Mouse (Mus musculus) small intestine, adult 2 months (tissue): Measurements from ENCODE around the gene Marveld2.

ENCODE experiments used
- CTCF ChIP-seq: fragments of 200-500 bp; IDR thresholded peaks from 2 replicates; pipeline ENCODE4 v1.5.1; 2012; ENCODE audit warnings: low read depth, mild to moderate bottlenecking, control low read depth, inconsistent platforms, low read length, moderate library complexity, mixed read lengths; ENCODE audit not compliant: insufficient replicate concordance, insufficient read length; ENCODE audit errors: extremely low read depth
- POLR2A ChIP-seq: fragments of 200-500 bp; IDR thresholded peaks from 2 replicates; pipeline ENCODE4 v1.6.1; 2012; ENCODE audit warnings: low read depth, mild to moderate bottlenecking, control low read depth, inconsistent platforms, low read length, moderate library complexity

DNA sequence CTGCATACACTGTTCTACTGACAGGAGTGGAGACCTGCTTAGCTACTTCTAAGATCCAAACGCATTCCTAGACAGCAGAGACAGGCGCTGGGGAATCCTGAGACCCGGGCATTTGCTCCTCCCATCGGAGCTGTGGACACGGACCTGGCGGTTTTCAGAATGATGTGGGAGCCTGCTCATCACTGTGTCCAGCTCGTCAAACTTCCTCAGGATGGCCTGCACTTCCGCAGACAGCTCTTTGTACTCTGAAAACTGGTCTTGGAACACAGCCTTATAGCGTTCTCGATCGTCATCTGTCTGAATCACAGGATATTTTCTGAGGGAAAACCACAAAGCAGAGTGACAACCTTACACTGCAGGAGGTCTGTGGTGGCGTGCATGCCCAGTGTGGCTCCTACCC lies 16.5 kb downstream of the Marveld2 start:
- TF ChIP-seq POLR2A: no peak
- no peak for TF ChIP-seq CTCF
